Mouse (Mus musculus) embryo, embryonic 11 days (tissue): ENCODE data around the gene Glud1.
"Not testable (repeated sequence)": the region's sequence is repeated elsewhere in the genome, so short reads cannot be mapped to it uniquely, and the experiment has no call there.

Source experiments
- DNase-seq: peaks from one replicate; pipeline ENCODE4 v3.0.0-alpha.2; 2015

Gene Glud1

GRCm38 (mm10) chr14:34354456-34354855 is 43.9 kb downstream of the Glud1 start:
- no peak for DNase-seq

- no peak for DNase-seq
Observed at GRCm38 (mm10) chr14:34355301-34355700, 44.8 kb downstream of the Glud1 start, which contains the start of gene Fam25c. Gene Fam25c, minus strand, starts transcription at chr14:34355433.

GRCm38 (mm10) chr14:34357671-34358455 is 47.3 kb downstream of the Glud1 start:
- no peak for DNase-seq

- DNase-seq, result no peak
Observed at GRCm38 (mm10) chr14:34359676-34360244, 49.2 kb downstream of the Glud1 start.

GRCm38 (mm10) chr14:34360251-34360650 is 49.7 kb downstream of the Glud1 start:
- DNase-seq, result no peak

GRCm38 (mm10) chr14:34362135-34362534 is 51.6 kb downstream of the Glud1 start:
- DNase-seq, result no peak

- peak; percentile 81 for DNase-seq
Observed at GRCm38 (mm10) chr14:34362726-34363445, 52.4 kb downstream of the Glud1 start.

GRCm38 (mm10) chr14:34363490-34364253 is 53.1 kb downstream of the Glud1 start:
- DNase-seq, result peak; percentile 72

GRCm38 (mm10) chr14:34364254-34365146 is 54.0 kb downstream of the Glud1 start:
- DNase-seq, result not testable (repeated sequence)

- DNase-seq, result no peak
Observed at GRCm38 (mm10) chr14:34365147-34365507, 54.6 kb downstream of the Glud1 start.

GRCm38 (mm10) chr14:34370203-34370602 is 59.7 kb downstream of the Glud1 start:
- no peak for DNase-seq

GRCm38 (mm10) chr14:34370921-34371320 is 60.4 kb downstream of the Glud1 start:
- DNase-seq, result no peak

- no peak for DNase-seq
Observed at GRCm38 (mm10) chr14:34371763-34372162, 61.2 kb downstream of the Glud1 start.

GRCm38 (mm10) chr14:34372646-34373045 is 62.1 kb downstream of the Glud1 start:
- peak; percentile 63 for DNase-seq

GRCm38 (mm10) chr14:34373581-34373980 is 63.1 kb downstream of the Glud1 start:
- DNase-seq, result no peak

- peak; percentile 54 for DNase-seq
Observed at GRCm38 (mm10) chr14:34374577-34374976, 64.0 kb downstream of the Glud1 start, which contains the start of gene Sncg. Gene Sncg, minus strand, starts transcription at chr14:34374789.

- no peak for DNase-seq
Observed at GRCm38 (mm10) chr14:34375415-34375904, 64.9 kb downstream of the Glud1 start, which contains the start of gene Mmrn2. Gene Mmrn2, plus strand, starts transcription at chr14:34375465.

GRCm38 (mm10) chr14:34375941-34376340 is 65.4 kb downstream of the Glud1 start:
- DNase-seq, result no peak

- DNase-seq, result no peak
Observed at GRCm38 (mm10) chr14:34377121-34377520, 66.6 kb downstream of the Glud1 start.

- DNase-seq, result peak; percentile 77
Observed at GRCm38 (mm10) chr14:34378560-34379331, 68.2 kb downstream of the Glud1 start.
